Mouse (Mus musculus) common myeloid progenitor, adult 5-6 weeks (primary cell): ENCODE measurements around the gene Pcolce2. TPM values are rescaled to one million over a fixed set of nuclear protein-coding genes. Genes with fewer than 3 reads are reported as not detected.
A peak's percentile ranks its signal among the peaks of the same experiment; 100 is the strongest.

Source experiments
- ATAC-seq: replicated peaks from 2 replicates; pipeline ENCODE4 v1.8.0; 2016; ENCODE audit warnings: low read depth, mild to moderate bottlenecking, moderate TSS enrichment, inconsistent platforms; ENCODE audit not compliant: poor library complexity, severe bottlenecking
- total RNA-seq: library from RNA; stranded (forward); fragments of 200-1000, 187-1606 nt; gene quantifications from 2 replicates; pipeline ENCODE4 v1.2.3, GENCODE M21; 2017

The Pcolce2 gene
- total RNA-seq, 1 experiment from 2014 or later: not detected

DNA sequence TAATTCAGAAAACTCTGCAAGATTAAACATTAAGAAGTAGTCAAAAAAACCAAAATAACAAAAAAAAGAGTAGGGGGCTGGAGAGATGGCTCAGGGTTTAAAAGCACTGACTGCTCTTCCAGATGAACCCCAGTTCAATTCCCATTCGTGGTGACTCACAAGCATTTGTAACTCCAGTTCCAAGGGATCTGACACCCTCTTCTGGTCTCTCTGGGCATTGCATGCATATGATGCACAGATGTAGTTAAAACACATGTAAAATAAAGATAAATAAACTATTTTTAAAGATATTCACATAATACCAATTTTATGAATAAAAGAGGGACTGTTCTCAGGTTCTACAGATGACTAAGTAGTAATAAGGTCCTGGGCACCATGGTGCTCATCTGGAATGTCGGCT is 60.4 kb downstream of the Pcolce2 start:
- peak; percentile 68 for ATAC-seq

DNA sequence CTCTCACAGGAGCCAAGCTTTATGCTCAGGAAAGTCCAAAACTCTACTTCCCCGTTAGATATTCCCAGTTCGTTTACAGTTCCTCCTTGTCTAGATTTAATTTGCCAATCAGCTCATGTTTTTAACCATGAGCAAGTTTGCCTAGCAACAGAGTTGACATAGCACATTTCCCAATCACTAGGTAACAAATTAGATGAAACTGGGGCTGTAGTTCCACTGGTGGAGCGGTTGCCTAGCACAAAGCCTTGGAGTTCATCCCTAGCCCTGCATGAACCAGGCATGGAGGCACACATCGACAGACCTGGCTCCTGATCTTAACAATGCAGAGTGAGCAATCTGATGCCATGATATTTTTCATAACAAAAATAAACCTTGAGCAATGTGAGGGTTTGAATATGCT is 61.9 kb downstream of the Pcolce2 start:
- no peak for ATAC-seq

DNA sequence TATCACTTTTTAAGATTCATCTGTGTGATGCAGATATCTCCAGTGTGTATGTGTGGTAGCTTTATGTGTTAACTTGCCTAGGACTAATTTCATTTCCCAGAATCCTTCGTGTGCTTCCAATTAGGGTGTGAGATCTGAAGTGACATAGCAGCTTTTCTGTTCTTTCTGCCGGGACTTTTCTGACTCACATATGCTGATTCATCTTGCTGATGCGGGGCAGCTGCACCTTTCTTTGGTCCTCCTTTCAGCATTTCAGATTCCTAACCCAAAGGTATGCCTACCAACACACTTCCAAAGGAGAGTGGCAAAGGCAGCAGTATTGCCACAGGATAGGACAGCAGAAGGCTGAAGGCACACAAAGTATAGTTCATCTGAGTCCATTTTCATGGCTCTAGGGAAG is 66.7 kb downstream of the Pcolce2 start:
- no peak for ATAC-seq

DNA sequence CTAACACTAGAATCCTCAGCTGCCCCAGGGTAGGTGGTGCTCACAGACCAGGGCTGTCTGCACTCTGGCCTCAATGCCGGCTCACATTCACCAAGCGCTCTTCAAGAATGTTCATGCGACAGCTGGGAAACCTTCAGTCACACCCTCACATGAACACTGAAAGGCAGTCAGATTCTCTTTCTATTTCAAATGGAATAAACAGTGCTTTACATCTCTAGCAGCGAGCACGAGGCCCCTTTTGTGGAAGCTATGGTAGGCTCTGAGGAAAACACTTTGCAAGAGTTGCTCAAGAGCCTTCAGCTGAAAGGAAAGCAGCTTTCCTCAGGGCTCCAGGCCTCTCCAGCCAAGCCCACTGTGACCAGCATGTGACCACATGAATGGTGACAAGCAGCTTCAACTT is 68.0 kb downstream of the Pcolce2 start:
- ATAC-seq: no peak

DNA sequence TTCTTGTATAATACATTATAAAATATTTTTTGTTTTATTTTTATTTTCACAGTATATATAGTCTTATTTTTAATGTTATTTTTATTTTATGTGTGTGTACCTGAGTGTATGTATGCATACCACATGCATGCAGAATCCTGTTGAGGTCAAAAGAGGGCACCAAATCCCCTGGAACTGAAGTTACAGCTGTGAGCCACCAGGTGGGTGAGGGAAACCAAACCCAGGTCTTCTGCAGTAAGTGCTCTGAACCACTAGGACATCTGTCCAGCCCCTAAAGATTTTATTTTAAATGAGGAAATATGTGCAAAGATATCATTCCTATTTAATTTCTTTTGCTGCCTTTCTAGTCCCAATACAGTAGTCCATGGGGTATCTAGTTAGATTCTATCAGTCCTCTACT is 71.5 kb downstream of the Pcolce2 start:
- 0 out of 2 replicates have a peak, but pooled peaks have one; percentile 54 for ATAC-seq

DNA sequence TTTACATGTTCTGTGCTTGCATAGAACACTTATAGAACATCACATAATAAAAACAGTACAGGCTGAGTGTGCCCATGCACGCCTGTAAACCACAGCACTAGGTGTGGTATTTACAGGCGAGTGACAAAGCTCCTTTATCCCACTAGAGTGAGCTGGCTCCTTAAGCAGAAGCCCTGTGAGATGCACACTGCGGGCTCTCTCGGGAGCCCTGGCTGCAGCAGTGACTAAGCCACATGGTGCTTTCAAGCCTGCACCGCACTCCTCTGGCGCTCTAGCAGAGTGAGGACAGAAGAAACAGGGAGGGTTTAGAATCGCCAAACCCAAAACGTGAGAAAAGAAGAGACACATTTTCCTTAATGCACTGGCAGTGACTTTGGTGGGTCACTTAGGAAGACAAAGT is 75.2 kb downstream of the Pcolce2 start:
- no peak for ATAC-seq

DNA sequence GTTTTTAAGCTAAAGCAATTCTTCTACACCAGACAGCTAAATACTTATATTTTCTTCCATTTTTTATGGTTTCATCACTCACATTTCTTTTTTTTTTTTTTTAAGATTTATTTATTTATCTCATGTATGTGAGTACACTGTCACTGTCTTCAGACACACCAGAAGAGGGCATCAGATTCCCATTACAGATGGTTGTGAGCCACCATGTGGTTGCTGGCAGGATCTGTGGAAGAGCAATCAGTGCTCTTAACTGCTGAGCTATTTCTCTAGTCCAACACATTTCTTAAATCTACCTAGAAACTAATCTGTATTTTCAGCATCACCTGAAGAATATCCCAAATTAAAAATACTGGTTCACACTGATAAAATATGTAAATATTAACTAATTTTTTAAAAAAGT is 98.8 kb downstream of the Pcolce2 start:
- no peak for ATAC-seq

DNA sequence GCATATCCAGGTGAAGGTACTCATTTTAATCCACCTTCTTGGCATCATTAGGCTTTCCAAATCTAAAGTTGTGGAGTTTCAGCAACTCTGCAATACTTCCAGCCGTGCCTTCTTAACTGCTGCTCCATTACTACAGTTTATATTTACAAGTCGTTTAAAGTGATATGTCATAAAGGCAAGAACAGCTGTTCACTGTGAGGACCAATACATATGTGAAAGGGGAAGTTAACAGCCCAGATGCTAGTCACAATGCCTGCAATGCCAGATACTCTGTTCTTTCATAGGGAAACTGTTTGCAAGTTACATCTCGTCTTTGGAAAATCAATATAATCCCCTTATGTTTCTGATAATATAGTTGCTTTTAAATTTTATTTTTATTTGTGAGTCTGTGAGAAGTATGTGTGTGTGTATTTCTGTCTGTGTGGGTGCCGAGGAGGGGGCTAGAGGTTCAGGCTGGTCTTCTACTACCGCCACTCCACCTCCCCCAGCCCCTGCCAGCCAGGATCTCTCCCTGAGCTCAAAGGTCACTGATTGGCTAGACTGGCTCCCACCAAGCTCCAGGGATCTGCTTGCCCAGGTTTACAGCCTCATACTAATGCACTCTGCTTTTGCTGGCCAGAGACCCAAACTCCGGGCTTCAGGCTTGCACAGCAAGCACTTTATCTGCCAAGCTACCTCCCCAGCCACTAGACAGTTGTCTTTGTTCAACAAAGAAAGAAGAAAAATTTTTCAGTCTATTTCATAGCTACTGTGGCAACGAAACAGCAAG is 107.6 kb downstream of the Pcolce2 start:
- ATAC-seq: peak; percentile 65

DNA sequence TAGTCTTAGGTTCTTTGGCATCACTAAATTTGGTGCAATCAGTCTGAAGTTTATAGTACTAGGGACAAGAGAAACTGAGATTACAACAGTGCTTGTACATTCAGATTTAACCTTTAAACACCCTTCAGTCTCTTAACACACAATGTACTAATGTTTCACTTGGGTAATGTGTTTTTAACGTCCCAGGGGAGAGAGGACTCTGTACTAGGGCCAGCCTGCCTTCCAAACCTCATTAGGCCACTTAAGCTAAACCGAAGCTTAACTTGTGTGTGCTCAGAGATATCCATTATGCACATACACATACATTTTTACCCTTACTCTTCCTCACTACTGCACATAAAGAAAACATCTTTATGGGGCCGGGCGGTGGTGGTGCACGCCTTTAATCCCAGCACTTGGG is 109.9 kb downstream of the Pcolce2 start:
- no peak for ATAC-seq

Other genes with a start within 250 kb of the Pcolce2 start
- 0.05 TPM in 1 of 2 replicates, not detected in the other for gene Chst2, start 230.9 kb upstream of the Pcolce2 start, total RNA-seq
- 204 and 227 TPM in 2 replicates for gene U2surp, start 125.6 kb upstream of the Pcolce2 start, total RNA-seq
- 7.8 and 11.7 TPM in 2 replicates for gene Paqr9, start 77.9 kb upstream of the Pcolce2 start, total RNA-seq
- gene Trpc1, start 112.8 kb downstream of the Pcolce2 start, total RNA-seq: not detected in 2 replicates
- gene Pls1, start 207.7 kb downstream of the Pcolce2 start, total RNA-seq: 0.18 and 1.4 TPM in 2 replicates
- gene Atr, start 220.0 kb downstream of the Pcolce2 start, total RNA-seq: 60.7 and 66.0 TPM in 2 replicates